Mouse (Mus musculus) gastrocnemius, postnatal 25 days (tissue): ENCODE measurements around the gene Eif4ebp2. TPM values are rescaled to one million over a fixed set of nuclear protein-coding genes. Genes with fewer than 3 reads are reported as not detected.

ENCODE experiments used
- DNase-seq: peaks from one replicate; pipeline ENCODE4 v3.0.0; 2022
- long read RNA-seq, 2 experiments: library from polyadenylated mRNA; stranded (forward); transcript quantifications; one replicate each; pipeline ENCODE4 v2.0.0; 2021
- total RNA-seq, 2 experiments: library from RNA; stranded (reverse); gene quantifications; 1 replicate in 1 of 2; 2 replicates in 1 of 2; pipeline ENCODE4 v1.2.3; 2021

Gene Eif4ebp2
- 100 to 1,000 TPM in 1 of 2 experiments, 10 to 100 TPM in 1; 94.8 to 112 TPM for total RNA-seq
- long read RNA-seq, experiment 1, full-length matches to known transcripts = 2 of 188 reads
- long read RNA-seq, experiment 1, partial matches to known transcripts = 0 of 188 reads
- long read RNA-seq, experiment 1, other reads (novel, unspliced or antisense) = 186 of 188 reads
- long read RNA-seq, experiment 2, full-length matches to known transcripts = 2 of 124 reads
- long read RNA-seq, experiment 2, partial matches to known transcripts = 0 of 124 reads
- long read RNA-seq, experiment 2, other reads (novel, unspliced or antisense) = 122 of 124 reads

GRCm38 (mm10) chr10:61452645-61453044, at the start of gene Eif4ebp2:
Gene Eif4ebp2, minus strand, starts transcription at chr10:61452661.
- DNase-seq = peak; percentile 98

GRCm38 (mm10) chr10:61500756-61501155, 48.3 kb upstream of the Eif4ebp2 start:
- DNase-seq = no peak

- DNase-seq = no peak
Measured at GRCm38 (mm10) chr10:61499505-61500466, 47.3 kb upstream of the Eif4ebp2 start.

GRCm38 (mm10) chr10:61496231-61496630, 43.8 kb upstream of the Eif4ebp2 start:
- no peak for DNase-seq

- DNase-seq = no peak
Measured at GRCm38 (mm10) chr10:61495461-61495860, 43.0 kb upstream of the Eif4ebp2 start.

- DNase-seq = peak; percentile 72
Measured at GRCm38 (mm10) chr10:61492040-61492439, 39.6 kb upstream of the Eif4ebp2 start.

- DNase-seq = no peak
Measured at GRCm38 (mm10) chr10:61491573-61491972, 39.1 kb upstream of the Eif4ebp2 start.

GRCm38 (mm10) chr10:61488522-61489110, 36.2 kb upstream of the Eif4ebp2 start:
- no peak for DNase-seq

- DNase-seq = no peak
Measured at GRCm38 (mm10) chr10:61486551-61487339, 34.3 kb upstream of the Eif4ebp2 start.

- DNase-seq = no peak
Measured at GRCm38 (mm10) chr10:61484801-61485200, 32.3 kb upstream of the Eif4ebp2 start.

- no peak for DNase-seq
Measured at GRCm38 (mm10) chr10:61482771-61483170, 30.3 kb upstream of the Eif4ebp2 start.

- DNase-seq = no peak
Measured at GRCm38 (mm10) chr10:61480488-61480887, 28.0 kb upstream of the Eif4ebp2 start.

GRCm38 (mm10) chr10:61479927-61480326, 27.5 kb upstream of the Eif4ebp2 start:
- peak; percentile 55 for DNase-seq

GRCm38 (mm10) chr10:61479461-61479860, 27.0 kb upstream of the Eif4ebp2 start:
- DNase-seq = no peak

GRCm38 (mm10) chr10:61476440-61477165, 24.1 kb upstream of the Eif4ebp2 start:
- peak; percentile 79 for DNase-seq

GRCm38 (mm10) chr10:61475594-61476439, 23.4 kb upstream of the Eif4ebp2 start, which contains the start of gene Lrrc20:
Gene Lrrc20, plus strand, starts transcription at chr10:61475801.
- DNase-seq = peak; percentile 97

GRCm38 (mm10) chr10:61474344-61474743, 21.9 kb upstream of the Eif4ebp2 start:
- no peak for DNase-seq

GRCm38 (mm10) chr10:61473640-61474039, 21.2 kb upstream of the Eif4ebp2 start:
- peak; percentile 62 for DNase-seq

GRCm38 (mm10) chr10:61468900-61469299, 16.4 kb upstream of the Eif4ebp2 start:
- DNase-seq = no peak

GRCm38 (mm10) chr10:61466873-61467272, 14.4 kb upstream of the Eif4ebp2 start:
- no peak for DNase-seq
